Mouse (Mus musculus): ENCODE measurements at regions not wholly inside any gene's neighbourhood (a gene's known extent, or its start where the extent isn't known, plus 50 kb on each side); places are given as distances from the start of the nearest gene placed in this dataset.
A peak's percentile ranks its signal among the peaks of the same experiment; 100 is the strongest.

- DNase-seq (ENCODE audit: low spot score): peak; percentile 21
Observed at GRCm38 (mm10) chr13:83023972-83024371, 479.9 kb upstream of the Mef2c start.

- no peak for DNase-seq (ENCODE audit: low spot score)
Observed at GRCm38 (mm10) chr13:83035962-83036361, 467.9 kb upstream of the Mef2c start.

- no peak for DNase-seq (ENCODE audit: low spot score)
Observed at GRCm38 (mm10) chr13:83041506-83041905, 462.3 kb upstream of the Mef2c start.

- DNase-seq (ENCODE audit: low spot score): no peak
Observed at GRCm38 (mm10) chr13:83045516-83045915, 458.3 kb upstream of the Mef2c start.

GRCm38 (mm10) chr13:83045970-83046369, 457.9 kb upstream of the Mef2c start:
- DNase-seq (ENCODE audit: low spot score): no peak

- DNase-seq (ENCODE audit: low spot score): no peak
Observed at GRCm38 (mm10) chr13:83046571-83047123, 457.2 kb upstream of the Mef2c start.

GRCm38 (mm10) chr13:83055865-83056264, 448.0 kb upstream of the Mef2c start:
- DNase-seq (ENCODE audit: low spot score): no peak

GRCm38 (mm10) chr13:83056415-83056814, 447.4 kb upstream of the Mef2c start:
- no peak for DNase-seq (ENCODE audit: low spot score)

GRCm38 (mm10) chr13:83064727-83065126, 439.1 kb upstream of the Mef2c start:
- DNase-seq (ENCODE audit: low spot score): no peak

GRCm38 (mm10) chr13:83065201-83065600, 438.6 kb upstream of the Mef2c start:
- DNase-seq (ENCODE audit: low spot score): no peak

- no peak for DNase-seq (ENCODE audit: low spot score)
Observed at GRCm38 (mm10) chr13:83066115-83066753, 437.6 kb upstream of the Mef2c start.

- DNase-seq (ENCODE audit: low spot score): no peak
Observed at GRCm38 (mm10) chr13:83067496-83067895, 436.3 kb upstream of the Mef2c start.

- DNase-seq (ENCODE audit: low spot score): no peak
Observed at GRCm38 (mm10) chr13:83068588-83068987, 435.2 kb upstream of the Mef2c start.

- no peak for DNase-seq (ENCODE audit: low spot score)
Observed at GRCm38 (mm10) chr13:83069293-83069692, 434.5 kb upstream of the Mef2c start.

- no peak for DNase-seq (ENCODE audit: low spot score)
Observed at GRCm38 (mm10) chr13:83072073-83072472, 431.8 kb upstream of the Mef2c start.

- DNase-seq (ENCODE audit: low spot score): no peak
Observed at GRCm38 (mm10) chr13:83074219-83074965, 429.4 kb upstream of the Mef2c start.

- no peak for DNase-seq (ENCODE audit: low spot score)
Observed at GRCm38 (mm10) chr13:83075320-83075877, 428.4 kb upstream of the Mef2c start.

- DNase-seq (ENCODE audit: low spot score): no peak
Observed at GRCm38 (mm10) chr13:83076611-83077010, 427.2 kb upstream of the Mef2c start.

GRCm38 (mm10) chr13:83077085-83077484, 426.7 kb upstream of the Mef2c start:
- no peak for DNase-seq (ENCODE audit: low spot score)

- no peak for DNase-seq (ENCODE audit: low spot score)
Observed at GRCm38 (mm10) chr13:83079291-83079690, 424.5 kb upstream of the Mef2c start.

GRCm38 (mm10) chr13:83084948-83085347, 418.9 kb upstream of the Mef2c start:
- DNase-seq (ENCODE audit: low spot score): no peak

- no peak for DNase-seq (ENCODE audit: low spot score)
Observed at GRCm38 (mm10) chr13:83099908-83100307, 403.9 kb upstream of the Mef2c start.

- DNase-seq (ENCODE audit: low spot score): no peak
Observed at GRCm38 (mm10) chr13:83110610-83111009, 393.2 kb upstream of the Mef2c start.
